Mouse (Mus musculus) cerebellum, adult 2 months (tissue): Measurements from ENCODE around the gene Gm6040.

Source experiments
- CTCF ChIP-seq: fragments of 200-500 bp; IDR thresholded peaks from 2 replicates; pipeline ENCODE4 v1.5.1; 2011; ENCODE audit warnings: low read depth, mild to moderate bottlenecking, control low read depth, low read length, moderate library complexity, borderline replicate concordance; ENCODE audit not compliant: insufficient read depth
- POLR2A ChIP-seq: fragments of 200-500 bp; IDR thresholded peaks from 2 replicates; pipeline ENCODE4 v1.6.1; 2011; ENCODE audit warnings: low read length, control low read depth, borderline replicate concordance; ENCODE audit not compliant: insufficient read depth

- TF ChIP-seq CTCF (no peak), POLR2A (no peak)
These were observed 19.3 kb downstream of the Gm6040 start, which contains the start of gene Gm15056 for GRCm38 (mm10) chr8:20902527-20902926.
